Mouse (Mus musculus) midbrain, embryonic 11.5 days (tissue): Measurements from ENCODE around the gene Sectm1a. TPM values are rescaled to one million over a fixed set of nuclear protein-coding genes. Genes with fewer than 3 reads are reported as not detected.
"Not testable (repeated sequence)": the region's sequence is repeated elsewhere in the genome, so short reads cannot be mapped to it uniquely, and the experiment has no call there.

Source experiments
- ATAC-seq: fragments of 200-750 bp; cut with Nextera tagmentation; 2 replicates; pipeline ENCODE4 v1.8.0; 2017; ENCODE audit warnings: moderate TSS enrichment, moderate library complexity; ENCODE audit not compliant: low FRiP score
- DNase-seq: peaks from one replicate; pipeline ENCODE4 v3.0.0; 2015; ENCODE audit warnings: low spot score; ENCODE audit errors: missing footprints
- H3K27ac ChIP-seq: fragments of 300-500 bp; sonication (generic); 2 replicates; pipeline ENCODE4 v1.5.1; 2014; ENCODE audit warnings: low read depth, low read length
- H3K27me3 ChIP-seq: fragments of 300-500 bp; sonication (generic); 2 replicates; pipeline ENCODE4 v1.6.1; 2014; ENCODE audit warnings: mild to moderate bottlenecking, low read length, moderate library complexity, mixed read lengths; ENCODE audit not compliant: control insufficient read depth, insufficient read depth
- H3K36me3 ChIP-seq: fragments of 300-500 bp; sonication (generic); 2 replicates; pipeline ENCODE4 v1.6.1; 2014; ENCODE audit warnings: mild to moderate bottlenecking, low read length, moderate library complexity, mixed read lengths; ENCODE audit not compliant: control insufficient read depth, insufficient read depth
- H3K4me1 ChIP-seq: fragments of 300-500 bp; sonication (generic); 2 replicates; pipeline ENCODE4 v1.6.1; 2014; ENCODE audit warnings: low read length; ENCODE audit not compliant: control insufficient read depth, insufficient read depth
- H3K4me2 ChIP-seq: fragments of 300-500 bp; sonication (generic); 2 replicates; pipeline ENCODE4 v1.6.1; 2014; ENCODE audit warnings: mild to moderate bottlenecking, moderate library complexity
- H3K4me3 ChIP-seq: fragments of 300-500 bp; sonication (generic); 2 replicates; pipeline ENCODE4 v1.5.1; 2014; ENCODE audit warnings: low read depth, low read length
- H3K9ac ChIP-seq: fragments of 300-500 bp; sonication (generic); 2 replicates; pipeline ENCODE4 v1.6.1; 2014; ENCODE audit warnings: low read length
- H3K9me3 ChIP-seq: fragments of 300-500 bp; sonication (generic); 2 replicates; pipeline ENCODE4 v1.6.1; 2016; ENCODE audit warnings: low read length; ENCODE audit not compliant: control insufficient read depth
- WGBS: fragments of 180-500 bp; shearing (Covaris S2); extraction: QIAGEN DNeasy Blood & Tissue Kit; methylation state at CpG from one replicate; pipeline ENCODE4 v1.1.7; 2014; 5-methylcytosine and 5-hydroxymethylcytosine counted together
- polyA plus RNA-seq: library from polyadenylated mRNA; unstranded; fragments of >200 nt; fragmentation: Nextera tagmentation; extraction: Ambion mirVana; gene quantifications from 2 replicates; pipeline ENCODE4 v1.2.1, GENCODE M21; 2014

Sectm1a gene
- polyA plus RNA-seq, 1 experiment from 2014 or later: not detected

GRCm38 (mm10) chr11:121045286-121045685 is 35.7 kb downstream of the Sectm1a start:
- H3K9ac ChIP-seq: no peak overlapping the region
- WGBS: 63% methylated on average over 1 of the region's 1 CpGs
- H3K4me1 ChIP-seq: no peaks in the 10 kb centered on the region
- H3K36me3 ChIP-seq: no peaks in the 10 kb centered on the region
- H3K27me3 ChIP-seq: no peaks in the 10 kb centered on the region
- H3K27ac ChIP-seq: no peak overlapping the region
- no peak overlapping the region for H3K4me3 ChIP-seq
- DNase-seq: no peak
- no peaks in the 10 kb centered on the region for H3K9me3 ChIP-seq
- H3K4me2 ChIP-seq: no peak overlapping the region
- no peak for ATAC-seq

GRCm38 (mm10) chr11:121043025-121043424 is 38.0 kb downstream of the Sectm1a start:
- WGBS: 59% methylated on average over 1 of the region's 1 CpGs
- not testable (repeated sequence) for H3K9me3 ChIP-seq, ATAC-seq

GRCm38 (mm10) chr11:121042480-121042879 is 38.5 kb downstream of the Sectm1a start:
- H3K4me3 ChIP-seq: no peak overlapping the region
- ATAC-seq: no peak
- no peak for DNase-seq
- no peaks in the 10 kb centered on the region for H3K36me3 ChIP-seq
- H3K4me1 ChIP-seq: no peaks in the 10 kb centered on the region
- 81% methylated on average over 4 of the region's 4 CpGs for WGBS
- no peaks in the 10 kb centered on the region for H3K9me3 ChIP-seq
- no peak overlapping the region for H3K9ac ChIP-seq
- H3K27me3 ChIP-seq: no peaks in the 10 kb centered on the region
- no peak overlapping the region for H3K27ac ChIP-seq
- H3K4me2 ChIP-seq: no peak overlapping the region

More at GRCm38 (mm10) chr11:121043025-121043424, 38.0 kb downstream of the Sectm1a start:
- H3K36me3 ChIP-seq, H3K9ac ChIP-seq, H3K4me3 ChIP-seq, H3K27me3 ChIP-seq, H3K27ac ChIP-seq, H3K4me1 ChIP-seq, H3K4me2 ChIP-seq, DNase-seq: not testable (repeated sequence)

GRCm38 (mm10) chr11:121041636-121042035 is 39.4 kb downstream of the Sectm1a start:
- H3K4me3 ChIP-seq: no peak overlapping the region
- no peaks in the 10 kb centered on the region for H3K36me3 ChIP-seq
- DNase-seq (no peak), ATAC-seq (no peak)
- no peak overlapping the region for H3K9ac ChIP-seq
- H3K27ac ChIP-seq: no peak overlapping the region
- no peak overlapping the region for H3K4me2 ChIP-seq
- H3K4me1 ChIP-seq: no peaks in the 10 kb centered on the region
- no peaks in the 10 kb centered on the region for H3K9me3 ChIP-seq
- no peaks in the 10 kb centered on the region for H3K27me3 ChIP-seq
- WGBS: 71% methylated on average over 4 of the region's 4 CpGs

GRCm38 (mm10) chr11:121041212-121041611 is 39.8 kb downstream of the Sectm1a start:
- Histone ChIP-seq H3K4me2 (no peak overlapping the region), H3K9me3 (no peaks in the 10 kb centered on the region), H3K27ac (no peak overlapping the region), H3K4me1 (no peaks in the 10 kb centered on the region), H3K9ac (no peak overlapping the region), H3K27me3 (no peaks in the 10 kb centered on the region), H3K4me3 (no peak overlapping the region), H3K36me3 (no peaks in the 10 kb centered on the region)
- peak; percentile 59; the same call in 1 of the 2 replicates for ATAC-seq
- DNase-seq: peak; percentile 97
- 5% methylated on average over 4 of the region's 4 CpGs for WGBS

- no peak for DNase-seq
- 77% methylated on average over 5 of the region's 5 CpGs for WGBS
- no peaks in the 10 kb centered on the region for H3K27me3 ChIP-seq
- H3K4me3 ChIP-seq: no peak within 1 kb of the TSS
- H3K9ac ChIP-seq: no peak within 1 kb of the TSS
- no peak within 1 kb of the TSS for H3K4me2 ChIP-seq
- H3K27ac ChIP-seq: no peak within 1 kb of the TSS
- ATAC-seq: no peak
- H3K4me1 ChIP-seq: no peaks in the 10 kb centered on the region
- H3K36me3 ChIP-seq: no peaks in the 10 kb centered on the region
- no peaks in the 10 kb centered on the region for H3K9me3 ChIP-seq
Observed at GRCm38 (mm10) chr11:121039302-121039701, 41.7 kb downstream of the Sectm1a start, which contains the start of gene Cd7. TSS of gene Cd7 (minus strand) at chr11:121039418.

GRCm38 (mm10) chr11:121038366-121039240 is 42.4 kb downstream of the Sectm1a start:
- no peak overlapping the region for H3K27ac ChIP-seq
- no peaks in the 10 kb centered on the region for H3K4me1 ChIP-seq
- no peaks in the 10 kb centered on the region for H3K27me3 ChIP-seq
- no peak overlapping the region for H3K9ac ChIP-seq
- no peak overlapping the region for H3K4me3 ChIP-seq
- 88% methylated on average over 11 of the region's 11 CpGs for WGBS
- H3K9me3 ChIP-seq: no peaks in the 10 kb centered on the region
- H3K4me2 ChIP-seq: no peak overlapping the region
- no peaks in the 10 kb centered on the region for H3K36me3 ChIP-seq
- ATAC-seq (no peak), DNase-seq (no peak)

GRCm38 (mm10) chr11:121033118-121033517 is 47.9 kb downstream of the Sectm1a start:
- Histone ChIP-seq H3K9me3 (no peaks in the 10 kb centered on the region), H3K36me3 (no peaks in the 10 kb centered on the region), H3K27me3 (no peaks in the 10 kb centered on the region), H3K4me1 (no peaks in the 10 kb centered on the region), H3K4me3 (no peak overlapping the region), H3K9ac (no peak overlapping the region), H3K27ac (no peak overlapping the region), H3K4me2 (no peak overlapping the region)
- ATAC-seq: no peak
- DNase-seq: no peak
- WGBS: 82% methylated on average over 5 of the region's 5 CpGs

GRCm38 (mm10) chr11:121027259-121027658 is 53.8 kb downstream of the Sectm1a start:
- no peak for ATAC-seq

More at GRCm38 (mm10) chr11:121027259-121027658, 53.8 kb downstream of the Sectm1a start:
- WGBS: 90% methylated on average over 7 of the region's 7 CpGs
- H3K27me3 ChIP-seq: no peaks in the 10 kb centered on the region
- no peaks in the 10 kb centered on the region for H3K4me1 ChIP-seq
- no peak for DNase-seq
- no peaks in the 10 kb centered on the region for H3K9me3 ChIP-seq
- no peak overlapping the region for H3K9ac ChIP-seq
- no peaks in the 10 kb centered on the region for H3K36me3 ChIP-seq
- no peak overlapping the region for H3K27ac ChIP-seq
- H3K4me2 ChIP-seq: no peak overlapping the region
- H3K4me3 ChIP-seq: no peak overlapping the region
